Mouse (Mus musculus): ENCODE measurements around the gene Rbbp4. TPM values are rescaled to one million over a fixed set of nuclear protein-coding genes. Genes with fewer than 3 reads are reported as not detected.

Gene Rbbp4
- total RNA-seq, 2 experiments from 2014 or later: 124 to 134 TPM

- intact Hi-C loops (cut with DNase I): no loop called here
- no peak for DNase-seq (ENCODE audit: extremely low spot score in 1 of 2, low spot score in 2 of 2)
These were observed 30.9 kb downstream of the Rbbp4 start for GRCm38 (mm10) chr4:129304306-129304705.

DNA sequence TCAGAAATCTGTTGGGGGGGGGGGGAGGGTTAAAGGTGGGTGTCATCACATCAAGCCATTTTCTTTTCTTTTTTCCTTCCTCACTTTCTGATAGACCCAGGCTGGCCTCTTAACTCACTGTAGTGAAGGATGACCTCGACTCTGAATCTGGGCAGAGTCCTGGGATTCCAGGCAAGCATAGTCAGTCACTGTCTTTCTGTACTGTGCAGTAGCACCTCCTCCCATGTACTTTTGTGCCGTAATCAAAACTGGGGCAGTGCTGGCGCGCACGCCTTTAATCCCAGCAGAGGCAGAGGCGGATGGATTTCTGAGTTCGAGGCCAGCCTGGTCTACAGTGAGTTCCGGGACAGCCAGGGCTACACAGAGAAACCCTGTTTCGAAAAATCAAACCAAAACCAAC lies 31.4 kb downstream of the Rbbp4 start:
- DNase-seq (ENCODE audit: extremely low spot score in 1 of 2, low spot score in 2 of 2): no peak

DNA sequence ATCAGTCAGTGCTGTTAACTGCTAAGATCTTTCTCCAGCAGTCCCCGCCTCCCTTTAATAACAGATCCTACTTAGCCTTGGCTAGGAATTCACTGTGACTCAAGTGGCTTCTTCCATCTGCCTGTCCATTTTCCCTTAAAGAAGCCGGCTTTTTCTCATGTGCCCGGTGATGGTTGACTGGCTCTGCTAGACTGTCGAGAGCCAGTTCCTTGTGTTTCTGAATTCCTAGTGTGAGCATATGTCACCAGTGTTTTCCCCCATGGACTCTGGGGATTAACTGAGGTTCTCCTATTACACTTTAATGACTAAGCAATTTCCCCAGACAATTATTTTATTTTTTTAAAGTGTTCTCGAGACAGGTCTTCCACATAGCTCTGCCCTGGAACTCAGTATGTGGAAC lies 31.8 kb downstream of the Rbbp4 start:
- intact Hi-C loops (cut with DNase I): no loop called here
- DNase-seq (ENCODE audit: extremely low spot score in 1 of 2, low spot score in 2 of 2): no peak

More for the DNA sequence above, 31.4 kb downstream of the Rbbp4 start:
- intact Hi-C loops (cut with DNase I): no loop called here

GRCm38 (mm10) chr4:129299121-129299520 lies 36.0 kb downstream of the Rbbp4 start:
- intact Hi-C loops (cut with DNase I): no loop called here
- no peak for DNase-seq (ENCODE audit: extremely low spot score in 1 of 2, low spot score in 2 of 2)

GRCm38 (mm10) chr4:129297724-129298123 lies 37.4 kb downstream of the Rbbp4 start:
- intact Hi-C loops (cut with DNase I): no loop called here
- no peak for DNase-seq (ENCODE audit: extremely low spot score in 1 of 2, low spot score in 2 of 2)

GRCm38 (mm10) chr4:129296066-129296465 lies 39.1 kb downstream of the Rbbp4 start:
- no peak for DNase-seq (ENCODE audit: extremely low spot score in 1 of 2, low spot score in 2 of 2)
- intact Hi-C loops (cut with DNase I): no loop called here

DNA sequence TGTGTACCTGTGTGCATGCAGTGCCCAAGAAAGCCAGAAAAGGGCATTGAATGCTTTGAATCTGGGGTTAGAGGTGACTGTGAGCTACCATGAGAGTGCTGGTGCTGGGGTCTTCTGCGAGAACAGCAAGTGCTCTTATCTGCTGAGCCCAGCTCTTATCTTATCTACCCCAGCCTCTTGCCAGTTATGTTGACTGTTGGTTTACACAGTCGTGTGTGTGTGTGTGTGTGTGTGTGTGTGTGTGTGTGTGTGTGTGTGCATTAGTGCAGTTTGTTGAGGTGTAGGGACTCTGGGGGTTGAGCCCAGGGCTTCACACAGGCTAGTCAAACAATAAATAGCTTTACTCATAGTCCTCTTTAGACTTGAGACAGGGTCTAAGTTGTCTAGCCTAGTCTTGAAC lies 40.0 kb downstream of the Rbbp4 start:
- intact Hi-C loops (cut with DNase I): no loop called here
- DNase-seq (ENCODE audit: extremely low spot score in 1 of 2, low spot score in 2 of 2): no peak

DNA sequence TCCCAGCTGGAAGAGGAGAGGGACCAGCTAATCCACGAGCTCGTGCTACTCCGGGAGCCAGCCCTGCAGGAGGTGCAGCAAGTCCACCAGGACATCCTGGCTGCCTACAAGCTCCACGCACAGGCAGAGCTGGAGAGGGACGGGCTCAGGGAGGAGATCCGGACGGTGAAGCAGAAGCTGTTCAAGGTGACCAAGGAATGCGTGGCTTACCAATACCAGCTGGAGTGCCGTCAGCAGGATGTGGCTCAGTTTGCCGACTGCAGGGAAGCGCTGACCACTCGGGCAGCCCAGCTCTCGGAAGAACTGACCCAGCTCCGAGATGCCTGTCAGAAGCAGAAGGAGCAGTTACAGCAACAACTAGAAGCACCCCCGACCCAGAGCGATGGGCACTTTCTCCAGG lies 41.5 kb downstream of the Rbbp4 start:
- DNase-seq (ENCODE audit: extremely low spot score in 1 of 2, low spot score in 2 of 2): no peak
- intact Hi-C loops (cut with DNase I): no loop called here

DNA sequence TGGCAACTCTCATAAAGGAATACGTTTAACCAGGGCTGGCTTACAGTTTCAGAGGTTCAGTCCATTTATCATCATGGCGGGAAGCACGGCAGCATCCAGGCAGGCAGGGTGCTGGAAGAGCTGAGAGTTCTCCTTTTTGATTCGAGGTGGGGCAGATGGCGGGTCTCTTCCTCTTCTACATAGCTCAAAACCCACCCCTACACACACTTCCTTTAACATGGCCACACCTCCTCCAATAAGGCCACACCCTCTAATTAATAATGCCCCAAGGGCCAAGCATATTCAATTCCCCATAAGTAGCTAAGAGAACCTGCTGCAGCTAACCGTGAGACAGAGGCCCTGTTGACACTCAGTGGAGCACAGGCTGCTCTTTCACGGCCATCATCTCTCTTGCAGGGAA lies 42.3 kb downstream of the Rbbp4 start:
- DNase-seq (ENCODE audit: extremely low spot score in 1 of 2, low spot score in 2 of 2): no peak
- intact Hi-C loops (cut with DNase I): no loop called here

GRCm38 (mm10) chr4:129289671-129290070 lies 45.5 kb downstream of the Rbbp4 start:
- intact Hi-C loops (cut with DNase I): no loop called here
- DNase-seq (ENCODE audit: extremely low spot score in 1 of 2, low spot score in 2 of 2): no peak

DNA sequence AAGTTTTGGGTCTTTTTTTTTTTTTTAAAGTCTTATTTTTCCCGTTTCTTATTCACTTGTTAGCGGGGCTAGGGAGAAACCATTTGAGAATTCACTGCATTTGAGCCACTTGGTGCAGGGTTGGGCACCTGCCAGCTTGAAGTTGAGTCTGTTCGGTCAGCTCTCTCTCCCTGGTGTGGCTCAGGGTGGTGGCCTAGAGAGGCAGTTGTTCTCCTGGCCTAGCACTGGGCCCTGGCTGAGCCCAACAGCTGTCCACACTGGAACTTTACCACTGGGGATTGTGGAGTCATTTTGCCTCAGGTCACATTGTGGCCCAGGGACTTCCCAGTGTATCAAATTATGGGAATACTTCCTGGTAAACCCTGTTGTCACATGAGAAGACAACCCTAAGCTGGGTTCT lies 47.1 kb downstream of the Rbbp4 start:
- intact Hi-C loops (cut with DNase I): no loop called here

GRCm38 (mm10) chr4:129287472-129287981 lies 47.6 kb downstream of the Rbbp4 start, which contains the start of gene Sync:
TSS of gene Sync (plus strand) at chr4:129287617.
- DNase-seq (ENCODE audit: extremely low spot score in 1 of 2, low spot score in 2 of 2): peak in 1 of 2 experiments; percentile 50
- intact Hi-C loops (cut with DNase I): no loop called here

More for the DNA sequence above, 47.1 kb downstream of the Rbbp4 start:
- no peak for DNase-seq (ENCODE audit: extremely low spot score in 1 of 2, low spot score in 2 of 2)

DNA sequence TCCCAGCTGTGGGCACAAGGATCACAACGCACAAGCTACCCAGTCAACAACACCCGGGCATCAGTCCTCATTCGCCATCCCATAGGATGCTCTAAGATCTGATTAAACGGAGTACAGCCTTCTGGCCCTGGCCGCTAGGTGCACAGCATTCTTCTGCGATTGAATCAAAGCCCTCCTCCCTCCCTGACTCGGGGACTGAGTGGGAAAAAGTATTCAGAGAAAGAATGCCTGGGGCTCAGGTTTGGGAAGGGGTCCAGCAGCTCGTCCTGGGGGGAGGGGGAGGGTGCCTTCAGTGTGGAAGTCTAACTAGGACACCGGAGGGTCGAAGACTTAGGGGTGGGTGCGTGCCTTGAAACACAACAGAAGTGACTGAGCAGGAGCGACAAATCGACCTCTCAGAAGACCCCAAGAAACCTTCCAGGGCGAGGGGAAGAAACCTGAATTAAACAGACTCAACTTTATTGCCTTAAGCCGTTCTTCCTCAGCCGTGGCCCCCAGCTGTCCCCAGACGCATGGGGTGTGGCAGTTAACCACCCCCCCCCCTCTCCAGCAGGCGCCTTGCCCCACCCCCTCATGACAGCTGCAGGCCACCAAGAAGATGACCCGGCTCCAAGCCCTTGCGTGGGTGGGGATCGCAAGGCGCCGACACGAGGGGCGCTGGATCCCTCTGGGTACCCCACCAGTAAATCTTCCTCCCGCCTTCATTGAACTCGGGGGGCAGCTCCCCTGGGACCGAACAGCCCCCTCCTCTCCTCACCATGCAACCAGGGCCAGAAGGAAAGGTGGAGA lies 48.3 kb downstream of the Rbbp4 start:
- intact Hi-C loops (cut with DNase I): no loop called here
- peak in 1 of 2 experiments; percentile 54 for DNase-seq (ENCODE audit: extremely low spot score in 1 of 2, low spot score in 2 of 2)

DNA sequence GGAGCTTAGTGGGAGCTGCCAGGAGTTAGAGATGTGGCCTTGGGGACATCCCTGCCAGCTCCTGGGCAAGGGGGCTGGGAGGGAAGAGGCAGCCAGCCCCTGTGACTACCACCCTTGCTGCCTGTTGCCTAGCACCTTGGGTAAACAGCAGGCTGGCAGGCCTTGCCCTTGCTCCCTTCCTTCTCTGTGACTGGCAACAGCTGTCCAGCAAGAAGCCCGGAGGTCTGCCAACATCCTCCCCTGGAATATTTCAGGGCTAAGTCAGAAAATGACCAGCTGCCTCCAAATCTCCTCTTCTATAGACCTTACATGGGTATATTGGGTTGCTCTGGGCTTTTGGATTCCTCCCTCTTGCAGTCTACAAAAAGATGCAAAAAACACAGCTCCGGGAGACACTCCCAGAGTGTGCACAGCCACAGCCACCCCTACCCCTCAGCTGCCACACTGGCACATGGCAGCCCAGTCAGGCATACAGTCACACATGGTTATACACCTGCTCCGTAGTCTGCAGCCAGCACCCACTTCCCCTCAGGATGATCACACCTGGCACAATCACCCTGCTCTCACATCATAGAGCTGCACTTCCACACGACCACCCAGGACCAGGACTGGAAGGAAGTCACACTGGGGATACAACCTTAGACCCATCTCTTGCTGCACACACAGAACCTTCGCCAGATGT lies 49.0 kb downstream of the Rbbp4 start:
- intact Hi-C loops (cut with DNase I): no loop called here
- no peak for DNase-seq (ENCODE audit: extremely low spot score in 1 of 2, low spot score in 2 of 2)

DNA sequence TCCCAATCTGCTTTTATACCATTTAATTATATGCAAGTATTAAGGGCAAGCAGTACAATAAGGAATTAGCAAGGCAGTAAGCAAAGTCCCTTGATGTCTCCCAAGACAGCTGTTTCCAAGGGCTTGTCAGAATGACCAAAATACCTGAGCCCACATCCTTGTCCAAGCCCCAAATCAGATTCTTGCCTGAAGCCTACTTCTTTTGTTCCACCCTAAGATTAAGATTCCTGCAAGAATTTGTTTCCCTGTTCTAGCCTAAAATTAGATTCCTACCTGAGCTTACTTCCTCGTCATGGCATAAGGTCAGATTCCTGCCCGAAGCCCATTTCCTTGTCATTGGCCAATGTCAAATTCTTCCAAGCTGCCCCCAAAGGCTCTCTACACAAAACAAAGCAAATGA lies 50.5 kb downstream of the Rbbp4 start:
- intact Hi-C loops (cut with DNase I): no loop called here
- DNase-seq (ENCODE audit: extremely low spot score in 1 of 2, low spot score in 2 of 2): no peak

DNA sequence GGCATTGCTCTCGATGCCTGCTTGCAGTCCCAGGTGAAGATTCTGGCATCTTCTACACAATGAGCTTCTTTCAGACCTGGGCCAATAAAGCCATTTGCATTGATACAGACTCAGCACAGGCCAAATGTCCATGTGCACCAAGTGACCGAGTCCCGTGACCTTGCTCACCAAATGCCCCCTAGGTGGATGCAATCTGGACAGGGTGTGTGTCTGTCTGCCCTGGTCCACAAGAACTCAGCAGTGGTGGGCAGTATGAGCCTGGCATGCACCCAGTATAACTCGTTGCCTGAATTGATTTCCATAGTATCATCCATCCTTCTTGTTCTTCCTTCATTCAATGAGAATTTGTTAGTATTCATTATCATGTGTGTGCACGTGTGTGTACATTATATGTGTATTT lies 51.9 kb downstream of the Rbbp4 start:
- intact Hi-C loops (cut with DNase I): no loop called here
- DNase-seq (ENCODE audit: extremely low spot score in 1 of 2, low spot score in 2 of 2): no peak

DNA sequence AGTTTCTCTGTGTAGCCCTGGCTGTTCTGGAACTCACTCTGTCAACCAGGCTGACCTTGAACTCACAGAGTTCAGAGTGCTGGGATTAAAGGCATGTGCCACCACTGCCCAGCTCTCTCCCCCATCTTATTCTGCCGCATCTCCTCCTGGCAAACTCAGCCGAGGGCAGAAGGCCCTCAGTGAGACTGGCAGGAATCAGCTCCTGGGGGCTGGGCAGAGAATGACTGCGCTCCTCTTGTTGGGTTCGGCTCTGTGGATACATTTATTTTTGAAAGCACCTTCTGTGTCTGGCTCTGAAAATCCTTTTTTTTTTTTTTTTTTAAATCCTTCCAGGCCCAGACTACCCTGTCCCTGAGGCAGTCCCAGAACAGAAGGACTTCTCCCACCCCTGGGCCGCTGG lies 52.4 kb downstream of the Rbbp4 start:
- DNase-seq (ENCODE audit: extremely low spot score in 1 of 2, low spot score in 2 of 2): no peak

DNA sequence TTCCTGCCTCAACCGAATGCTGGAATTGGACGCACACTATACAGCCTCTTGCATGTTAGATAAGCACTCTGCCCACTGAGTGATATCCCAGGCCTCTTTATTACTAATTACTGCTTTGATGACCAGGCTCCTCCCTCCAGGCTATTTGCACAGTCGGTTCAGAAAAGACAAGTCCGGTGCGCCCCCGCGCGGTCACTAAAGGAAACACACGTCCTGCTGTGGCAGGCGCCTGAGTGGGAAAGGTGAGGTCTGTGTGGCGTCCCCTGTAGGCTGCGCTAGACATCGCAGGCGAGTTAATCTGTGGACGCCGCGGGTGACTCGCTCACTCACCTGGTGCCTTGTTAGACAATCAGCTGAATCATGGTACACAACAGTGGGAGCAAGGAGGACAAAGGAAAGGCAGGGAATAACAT lies 58.7 kb downstream of the Rbbp4 start:
- peak; percentile 85 to 95 for DNase-seq (ENCODE audit: extremely low spot score in 1 of 2, low spot score in 2 of 2)
- intact Hi-C loops (cut with DNase I): loop anchor here (2.0 kb wide), 1 partner anchor 68 kb away; no protein-coding TSS in a partner anchor

More for the DNA sequence above, 52.4 kb downstream of the Rbbp4 start:
- intact Hi-C loops (cut with DNase I): no loop called here

DNA sequence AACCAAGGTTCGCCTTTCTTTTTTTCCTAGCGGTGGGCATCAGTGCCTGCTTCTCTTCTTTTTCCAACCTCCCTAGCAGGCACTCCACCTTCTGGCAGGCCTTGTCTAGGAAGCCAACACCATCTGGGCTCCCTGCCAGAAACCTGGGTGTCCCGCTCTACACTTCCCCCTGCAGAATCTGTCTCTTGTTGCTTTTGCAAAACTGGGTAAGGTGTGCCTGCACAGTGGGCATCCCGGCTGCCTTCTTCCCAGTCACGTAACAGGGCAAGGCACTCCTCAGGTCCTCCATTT lies 62.5 kb downstream of the Rbbp4 start:
- intact Hi-C loops (cut with DNase I): no loop called here
- DNase-seq (ENCODE audit: extremely low spot score in 1 of 2, low spot score in 2 of 2): peak in 1 of 2 experiments; percentile 75

Measured in left cerebral cortex, postnatal 10 days (tissue).